In the genomic region with DNA sequence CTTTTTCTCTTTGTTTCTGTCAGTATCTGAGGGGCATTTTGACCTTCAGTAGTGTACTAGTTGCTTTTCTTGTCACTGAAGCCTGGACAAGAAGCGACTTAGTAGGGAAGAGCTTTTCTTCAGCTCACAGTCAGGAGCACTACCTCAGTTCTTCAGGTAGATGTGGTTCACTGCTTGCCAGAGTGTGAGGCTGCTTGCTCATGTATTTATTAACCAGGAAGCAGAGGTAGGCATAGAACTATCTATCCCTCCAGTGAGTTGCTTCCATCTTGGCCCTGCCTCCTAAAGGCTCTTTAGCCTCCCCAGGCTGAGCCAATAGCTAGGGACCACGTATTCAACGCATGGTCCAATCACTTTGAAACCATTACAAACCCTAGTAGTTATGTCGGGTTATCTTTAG, we compare ENCODE assay signal across 16 mouse cellular contexts.
"Had no signal": no experiment of that assay in that cellular context is flagged by ENCODE, and none has a peak within 500 bp of the region (broad histone marks: within the 10 kb centered on the region; RNA-seq: fewer than 3 reads in every experiment).

No protein-coding gene starts in this region.

- ATAC-seq: lung, postnatal 0 days; midbrain, embryonic 13.5 days; midbrain, embryonic 15.5 days had no signal

- H3K4me3 ChIP-seq: lung, embryonic 15.5 days; megakaryocyte, embryonic 14.5 days; midbrain, embryonic 13.5 days; midbrain, embryonic 15.5 days; neural tube, embryonic 12.5 days; stomach, embryonic 15.5 days had no signal

- H3K4me1 ChIP-seq: lung, embryonic 15.5 days; midbrain, embryonic 15.5 days; neural tube, embryonic 12.5 days had no signal

- H3K9ac ChIP-seq: lung, embryonic 15.5 days; midbrain, embryonic 13.5 days; midbrain, embryonic 15.5 days; neural tube, embryonic 12.5 days; stomach, embryonic 15.5 days had no signal

- H3K4me2 ChIP-seq: lung, embryonic 15.5 days; midbrain, embryonic 11.5 days; midbrain, embryonic 13.5 days; midbrain, embryonic 15.5 days; neural tube, embryonic 12.5 days; stomach, embryonic 15.5 days had no signal

- H3K9me3 ChIP-seq: lung, embryonic 15.5 days; megakaryocyte, embryonic 14.5 days; midbrain, embryonic 13.5 days; midbrain, embryonic 15.5 days; neural tube, embryonic 12.5 days; stomach, embryonic 15.5 days had no signal

- H3K27me3 ChIP-seq: lung, embryonic 15.5 days; megakaryocyte, embryonic 14.5 days; midbrain, embryonic 13.5 days; midbrain, embryonic 15.5 days; neural tube, embryonic 12.5 days; stomach, embryonic 15.5 days had no signal

- H3K27ac ChIP-seq: lung, embryonic 15.5 days; macrophage; midbrain, embryonic 13.5 days; midbrain, embryonic 15.5 days; neural tube, embryonic 12.5 days; stomach, embryonic 15.5 days; stomach, postnatal 0 days had no signal

- DNase-seq: lung, postnatal 14 days; lung, postnatal 36 days; right cerebral cortex, postnatal 14 days; thymus, adult 2 months; thymus, postnatal 25 days; thymus, postnatal 4 days had no signal
